Mouse (Mus musculus) G1E-ER4 (cell line): ENCODE data around the gene Stat3. TPM values are rescaled to one million over a fixed set of nuclear protein-coding genes. Genes with fewer than 3 reads are reported as not detected.

Source experiments
- GATA1 ChIP-seq: IDR thresholded peaks from one replicate; pipeline ENCODE4 v1.8.0; 2012; ENCODE audit warnings: low read length, inconsistent platforms
- polyA plus RNA-seq: library from polyadenylated mRNA; stranded (reverse); fragments of >175 nt; gene quantifications from 2 replicates; pipeline ENCODE4 v1.2.3, GENCODE M21; 2012

Gene Stat3
- polyA plus RNA-seq, 1 experiment, result 10.6 TPM

- TF ChIP-seq GATA1, result no peak
These were observed 48.9 kb downstream of the Stat3 start for GRCm38 (mm10) chr11:100890481-100890880.

- no peak for TF ChIP-seq GATA1
These were observed 51.0 kb downstream of the Stat3 start for GRCm38 (mm10) chr11:100888348-100888820.

- TF ChIP-seq GATA1, result no peak
These were observed 51.6 kb downstream of the Stat3 start for GRCm38 (mm10) chr11:100887764-100888163.

- no peak for TF ChIP-seq GATA1
These were observed 52.1 kb downstream of the Stat3 start for GRCm38 (mm10) chr11:100887236-100887635.

DNA sequence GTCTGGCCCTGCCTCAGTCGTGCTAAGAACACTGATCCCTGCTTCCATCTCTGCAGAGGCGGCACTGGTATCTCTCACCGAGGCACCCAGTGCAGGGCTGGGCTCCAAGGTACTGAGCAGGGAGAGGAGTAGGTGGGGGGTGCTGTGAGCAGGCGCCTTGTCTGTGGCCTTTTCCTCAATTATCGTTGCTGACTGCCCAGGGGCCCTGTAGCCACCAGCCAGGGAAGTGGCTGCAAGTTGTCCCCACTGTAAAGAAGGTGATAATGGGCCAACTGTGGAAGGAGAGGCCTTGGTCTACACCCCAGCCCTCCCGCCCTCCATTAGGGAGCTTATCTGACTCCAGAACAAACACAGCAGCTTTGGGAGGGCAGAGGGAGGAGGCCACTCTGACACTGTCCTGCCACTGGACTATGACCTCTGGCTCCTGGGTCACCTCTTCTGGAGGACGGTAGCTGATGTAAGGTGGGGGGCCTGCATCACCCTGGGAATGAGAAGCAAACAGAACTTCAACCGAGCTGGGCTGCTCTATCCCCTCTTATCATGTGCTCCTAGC, 53.1 kb downstream of the Stat3 start:
- no peak for TF ChIP-seq GATA1

DNA sequence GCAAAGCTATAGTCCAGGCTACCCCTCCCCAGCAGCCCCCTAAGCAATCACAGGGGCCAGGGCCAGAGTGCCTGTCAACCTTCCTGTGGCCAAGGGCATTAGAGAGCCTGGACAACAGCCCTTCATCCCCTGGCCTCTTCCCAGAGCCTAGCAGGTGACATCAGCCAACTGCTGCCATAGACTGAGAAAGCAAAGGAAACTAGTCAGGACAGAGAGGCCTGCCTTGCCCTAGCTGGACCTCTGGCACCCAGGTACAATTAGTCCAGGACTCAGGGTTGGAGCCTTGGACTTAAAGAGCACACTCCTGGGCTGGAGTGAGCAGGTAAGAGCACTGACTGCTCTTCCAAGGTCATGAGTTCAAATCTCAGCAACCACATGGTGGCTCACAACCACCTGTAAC, 53.9 kb downstream of the Stat3 start:
- no peak for TF ChIP-seq GATA1

DNA sequence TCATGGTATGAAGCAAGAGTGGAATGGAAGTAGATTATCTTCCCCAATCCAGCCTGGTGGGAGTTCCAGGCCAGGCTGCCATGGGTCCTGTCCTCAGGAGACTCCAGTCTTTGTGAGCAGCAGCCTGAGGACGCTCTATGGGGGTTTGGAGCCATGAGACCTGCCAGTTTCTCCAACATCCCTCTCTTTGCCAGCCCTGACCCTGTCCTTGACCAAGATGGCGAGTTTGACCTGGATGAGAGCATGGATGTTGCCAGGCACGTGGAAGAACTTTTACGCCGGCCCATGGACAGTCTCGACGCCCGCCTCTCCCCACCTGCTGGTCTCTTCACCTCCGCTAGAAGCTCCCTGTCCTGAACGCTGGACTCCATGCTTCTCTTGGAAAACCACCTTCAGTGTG, 55.7 kb downstream of the Stat3 start:
- no peak for TF ChIP-seq GATA1

DNA sequence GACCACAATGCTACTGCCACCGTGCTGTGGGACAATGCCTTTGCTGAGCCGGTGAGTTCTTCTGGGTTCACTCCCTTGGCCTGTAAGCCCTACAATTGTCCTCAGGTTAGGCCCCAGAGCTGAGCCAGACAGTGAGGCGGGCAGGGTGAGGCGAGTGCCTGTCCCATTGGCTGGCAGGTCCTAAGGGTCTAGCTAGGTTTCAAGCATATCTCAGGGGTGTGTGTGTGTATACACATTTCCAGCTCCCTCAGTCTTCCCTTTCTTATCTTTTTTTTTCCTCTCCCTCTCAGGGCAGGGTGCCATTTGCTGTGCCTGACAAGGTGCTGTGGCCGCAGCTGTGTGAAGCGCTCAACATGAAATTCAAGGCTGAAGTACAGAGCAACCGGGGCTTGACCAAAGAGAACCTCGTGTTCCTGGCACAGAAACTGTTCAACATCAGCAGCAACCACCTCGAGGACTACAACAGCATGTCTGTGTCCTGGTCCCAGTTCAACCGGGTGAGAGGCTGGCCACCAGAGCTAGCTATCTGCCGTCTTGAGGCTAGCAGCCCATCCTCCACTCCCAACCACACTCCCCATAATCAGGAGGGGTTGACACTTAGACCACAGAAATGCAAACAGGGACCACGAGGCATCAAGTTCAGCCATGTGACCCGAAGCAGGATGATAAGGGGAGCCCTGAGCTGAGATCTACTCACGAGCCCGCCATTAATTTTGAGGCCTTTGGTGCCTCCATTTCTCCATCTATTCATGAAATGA, 59.8 kb downstream of the Stat3 start:
- TF ChIP-seq GATA1, result no peak

- TF ChIP-seq GATA1, result no peak
These were observed 63.6 kb downstream of the Stat3 start for GRCm38 (mm10) chr11:100875761-100876160.

GRCm38 (mm10) chr11:100870968-100871350, 68.4 kb downstream of the Stat3 start:
- TF ChIP-seq GATA1, result no peak

DNA sequence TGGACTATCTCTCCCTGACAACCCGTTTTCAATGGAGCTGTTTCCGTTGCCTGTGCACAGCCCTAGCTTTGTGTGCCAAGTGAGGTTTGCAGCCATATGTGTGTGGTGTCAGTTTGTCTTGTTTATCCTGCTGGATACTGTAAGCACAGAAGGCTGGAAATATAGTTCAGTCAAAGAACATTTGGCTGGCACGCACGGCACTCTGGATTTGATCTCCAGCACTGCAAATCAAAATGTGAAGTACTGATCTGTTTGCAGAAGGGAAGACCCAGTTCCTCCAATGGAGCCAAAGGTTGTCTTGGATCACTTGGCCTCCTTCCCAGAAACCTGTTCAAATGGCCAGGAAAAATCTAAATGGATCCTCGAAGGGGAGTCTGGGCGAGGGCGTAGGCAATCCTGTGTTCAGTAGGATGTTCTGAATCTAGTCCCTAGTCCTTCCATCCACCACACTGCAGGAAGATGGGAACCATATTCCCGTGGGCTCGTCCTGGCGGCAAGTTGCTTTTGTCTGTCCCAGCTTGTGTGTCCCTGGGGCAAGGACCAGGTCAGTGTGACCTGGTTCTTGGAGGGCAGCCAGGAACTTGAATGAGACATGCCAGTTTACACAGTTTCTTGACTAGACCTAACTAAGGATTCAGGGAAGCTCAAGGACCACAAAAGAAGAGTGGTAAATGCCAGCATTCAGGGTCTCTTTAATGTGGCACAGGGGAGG, 68.9 kb downstream of the Stat3 start:
- no peak for TF ChIP-seq GATA1

GRCm38 (mm10) chr11:100865618-100866017, 73.7 kb downstream of the Stat3 start:
- TF ChIP-seq GATA1, result peak; percentile 71

- TF ChIP-seq GATA1, result no peak
These were observed 76.2 kb downstream of the Stat3 start for GRCm38 (mm10) chr11:100863141-100863540.

DNA sequence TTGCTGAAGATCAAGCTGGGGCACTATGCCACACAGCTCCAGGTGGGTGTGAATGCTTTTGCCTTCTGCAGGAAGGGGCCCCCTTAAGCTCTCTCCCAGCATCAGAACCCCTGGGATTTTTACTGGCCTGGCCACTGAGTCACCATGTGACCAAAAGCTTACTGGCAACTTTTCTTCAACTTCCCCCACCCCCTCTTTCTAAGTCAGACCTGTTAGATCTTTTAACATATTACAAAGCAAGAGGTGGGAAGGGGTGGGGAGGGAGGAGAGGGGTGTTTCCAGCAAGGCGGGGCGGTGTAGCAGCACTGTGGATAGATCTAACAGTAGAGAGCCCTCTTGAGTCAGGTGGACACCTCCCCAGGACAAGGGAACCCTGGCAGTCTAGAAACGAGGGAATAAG, 77.5 kb downstream of the Stat3 start:
- no peak for TF ChIP-seq GATA1

GRCm38 (mm10) chr11:100861335-100861734, 78.0 kb downstream of the Stat3 start:
- no peak for TF ChIP-seq GATA1
